Mouse (Mus musculus): ENCODE measurements around the gene Tnfrsf14. TPM values are rescaled to one million over a fixed set of nuclear protein-coding genes. Genes with fewer than 3 reads are reported as not detected.
A peak's percentile ranks its signal among the peaks of the same experiment; 100 is the strongest.

Tnfrsf14 gene
- total RNA-seq, 1 experiment from 2014 or later: 5.9 TPM

DNA sequence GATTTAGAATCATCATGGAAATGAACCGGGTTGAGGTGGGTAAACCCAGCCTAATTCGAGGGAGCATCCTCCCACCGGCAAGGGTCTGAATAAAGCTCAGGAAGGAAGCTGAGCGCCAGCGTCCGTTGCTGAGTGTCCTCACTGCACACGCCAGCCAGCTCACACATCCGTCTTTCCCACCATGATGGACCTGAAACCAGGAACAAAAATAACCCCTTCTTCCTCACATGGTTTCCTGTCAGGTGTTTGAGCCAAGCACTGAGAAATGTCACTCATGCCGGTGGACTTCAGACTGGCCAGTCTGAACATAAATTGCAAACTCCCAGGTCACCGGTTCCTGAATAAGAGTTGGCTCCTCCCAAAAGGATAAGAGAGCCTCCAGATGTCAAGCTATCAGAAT is 13.1 kb downstream of the Tnfrsf14 start:
- no peak for DNase-seq

DNA sequence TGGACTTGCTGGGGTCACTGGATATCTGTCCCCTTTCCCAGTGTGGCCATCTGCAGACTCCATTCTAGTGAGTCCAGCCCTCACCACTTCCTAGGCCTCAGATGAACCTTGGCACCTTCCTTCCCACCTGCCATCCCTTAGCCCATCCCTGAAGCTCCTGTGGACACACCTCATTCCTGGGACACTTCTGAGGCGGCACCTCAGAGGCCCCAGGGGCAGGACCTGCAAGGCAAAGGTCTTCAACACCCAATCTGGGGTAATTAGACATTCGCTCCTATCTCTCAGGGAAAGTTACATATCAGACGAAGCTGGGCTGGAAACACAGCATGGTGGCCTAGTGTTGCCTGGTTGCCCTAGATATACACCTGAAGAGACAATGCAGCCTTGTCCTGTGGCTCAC is 13.7 kb downstream of the Tnfrsf14 start:
- no peak for DNase-seq

DNA sequence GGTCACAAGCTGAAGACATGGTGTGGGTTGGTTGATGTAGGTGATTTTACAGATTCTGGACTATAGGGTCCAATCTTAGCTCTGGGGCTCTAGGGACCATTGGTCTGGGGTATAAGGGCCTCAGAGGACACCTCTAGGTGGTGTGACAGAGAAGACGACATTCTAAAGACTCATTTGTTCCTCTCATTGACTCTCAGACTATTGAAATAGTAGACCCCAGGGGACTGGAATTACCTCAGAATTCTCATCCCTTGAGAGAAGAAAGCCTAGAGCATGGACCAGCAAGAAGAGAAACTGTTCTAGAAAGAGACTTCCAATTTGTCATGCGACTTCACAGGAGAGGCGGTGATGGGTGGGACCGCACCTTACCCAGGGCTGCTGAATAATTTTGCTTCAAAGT is 14.1 kb downstream of the Tnfrsf14 start:
- DNase-seq: no peak

DNA sequence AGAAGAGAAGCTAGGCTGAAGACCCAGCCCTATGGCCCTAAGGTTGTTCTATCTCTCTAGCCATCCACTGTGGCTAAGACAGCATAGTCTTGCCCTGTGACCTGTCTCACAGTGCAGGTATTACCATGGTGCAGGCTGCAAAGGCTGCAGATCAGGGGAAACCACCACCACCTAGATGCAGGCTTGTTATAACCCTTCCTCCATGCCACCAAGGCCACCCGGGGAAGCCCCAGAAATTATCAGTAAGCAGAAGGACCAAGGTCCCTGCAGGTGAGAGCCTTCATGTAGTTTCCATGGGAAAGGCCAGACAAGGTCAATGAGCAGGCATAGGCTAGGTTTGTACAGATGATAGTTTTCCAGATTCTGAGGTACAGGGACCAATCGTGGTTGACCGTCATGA is 14.5 kb downstream of the Tnfrsf14 start:
- DNase-seq: no peak

DNA sequence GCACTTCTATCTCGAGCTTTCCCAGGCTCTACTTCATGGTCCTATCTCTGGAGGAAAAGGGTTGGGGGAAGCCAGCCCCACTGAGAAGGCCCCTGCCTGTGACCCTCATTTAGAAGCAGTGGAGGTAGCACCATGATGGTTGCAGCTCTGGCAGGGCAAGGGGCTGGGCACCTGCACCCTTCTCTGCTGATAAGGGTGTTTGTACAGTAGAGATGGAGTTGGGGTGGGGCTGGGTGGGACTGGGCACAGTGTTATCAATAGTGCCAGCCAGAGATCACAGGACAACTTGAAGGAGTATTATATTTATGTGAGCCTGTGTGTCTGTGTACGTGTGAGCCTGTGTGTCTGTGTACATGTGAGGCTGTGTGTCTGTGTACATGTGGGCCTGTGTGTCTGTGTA is 16.7 kb downstream of the Tnfrsf14 start:
- no peak for DNase-seq

DNA sequence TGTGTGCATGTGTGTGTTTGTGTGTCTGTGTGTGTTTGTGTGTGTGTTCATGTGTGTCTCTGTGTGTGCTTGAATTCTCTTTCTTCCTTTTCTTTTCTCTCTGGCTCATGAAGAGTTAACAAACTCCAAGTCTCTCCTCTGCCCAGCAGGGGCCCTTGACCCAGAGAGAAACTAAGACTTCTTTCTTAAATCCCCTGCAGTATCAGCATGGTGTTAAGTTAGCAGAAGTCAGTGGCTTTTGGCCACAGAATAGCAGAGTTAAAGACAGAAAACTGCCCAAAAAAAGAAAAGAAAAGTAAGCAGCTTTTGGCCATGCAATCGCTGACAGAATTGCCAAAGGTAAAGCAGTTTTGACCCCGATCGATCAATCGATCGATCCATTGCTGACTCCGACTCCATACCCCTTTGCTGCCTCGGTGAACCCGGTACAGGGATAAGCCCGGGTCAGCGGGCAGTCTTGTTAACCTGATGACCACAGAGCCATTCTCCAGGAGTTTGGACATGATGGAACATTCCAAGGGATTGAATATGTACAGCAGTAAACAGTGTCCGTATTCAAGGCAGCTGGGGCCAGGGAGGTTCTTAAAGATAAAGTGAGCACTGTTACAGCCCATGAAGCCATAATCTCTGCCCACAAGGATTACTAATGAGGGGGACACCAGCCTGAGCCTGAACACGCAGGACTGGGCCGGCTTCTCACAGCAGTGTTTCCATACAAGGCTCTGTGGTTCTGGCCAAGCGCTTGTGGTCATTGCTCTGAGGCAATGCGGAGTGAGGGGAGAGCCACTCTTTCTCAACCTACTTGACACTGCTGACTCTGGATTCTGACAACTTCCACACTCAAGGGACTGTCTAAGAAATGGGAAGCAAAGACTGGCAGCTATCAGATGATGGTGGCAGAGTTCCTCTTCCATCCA is 17.5 kb downstream of the Tnfrsf14 start:
- no peak for DNase-seq

DNA sequence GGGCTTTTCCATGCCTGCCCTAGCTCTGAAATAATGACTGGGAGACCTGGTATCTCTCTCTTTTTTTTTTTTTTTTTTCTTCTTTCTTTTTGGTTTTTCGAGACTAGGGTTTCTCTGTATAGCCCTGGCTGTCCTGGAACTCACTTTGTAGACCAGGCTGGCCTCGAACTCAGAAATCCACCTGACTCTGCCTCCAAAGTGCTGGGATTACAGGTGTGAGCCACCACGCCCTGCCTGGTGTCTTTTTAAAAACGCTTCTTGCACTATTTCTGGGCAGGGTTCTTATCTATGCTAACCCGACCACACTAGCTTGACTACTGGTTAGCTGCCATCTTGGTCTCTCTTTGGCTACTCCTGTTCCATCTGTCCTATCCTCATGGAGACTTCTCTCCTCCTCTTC is 19.9 kb downstream of the Tnfrsf14 start:
- no peak for DNase-seq

DNA sequence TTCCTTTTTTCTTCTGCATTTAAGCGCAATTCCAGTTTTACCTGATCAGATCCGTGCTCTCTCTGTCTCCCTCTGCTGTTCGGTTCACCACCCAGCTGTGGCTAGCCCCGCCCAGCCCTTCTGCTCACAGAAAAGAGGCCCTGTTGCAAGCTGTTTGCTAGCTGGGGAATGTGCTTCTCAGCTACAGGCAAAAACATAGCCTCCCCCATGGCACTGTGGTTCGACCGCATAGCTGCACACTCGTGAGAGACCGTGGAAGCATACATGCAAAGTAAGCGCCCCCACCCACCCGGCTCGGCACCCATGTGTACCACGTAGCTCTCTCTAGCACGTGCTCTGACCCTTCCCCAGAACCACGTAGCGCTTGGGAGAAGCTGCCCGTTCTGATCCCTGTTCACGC is 20.5 kb downstream of the Tnfrsf14 start:
- peak; percentile 67 for DNase-seq

DNA sequence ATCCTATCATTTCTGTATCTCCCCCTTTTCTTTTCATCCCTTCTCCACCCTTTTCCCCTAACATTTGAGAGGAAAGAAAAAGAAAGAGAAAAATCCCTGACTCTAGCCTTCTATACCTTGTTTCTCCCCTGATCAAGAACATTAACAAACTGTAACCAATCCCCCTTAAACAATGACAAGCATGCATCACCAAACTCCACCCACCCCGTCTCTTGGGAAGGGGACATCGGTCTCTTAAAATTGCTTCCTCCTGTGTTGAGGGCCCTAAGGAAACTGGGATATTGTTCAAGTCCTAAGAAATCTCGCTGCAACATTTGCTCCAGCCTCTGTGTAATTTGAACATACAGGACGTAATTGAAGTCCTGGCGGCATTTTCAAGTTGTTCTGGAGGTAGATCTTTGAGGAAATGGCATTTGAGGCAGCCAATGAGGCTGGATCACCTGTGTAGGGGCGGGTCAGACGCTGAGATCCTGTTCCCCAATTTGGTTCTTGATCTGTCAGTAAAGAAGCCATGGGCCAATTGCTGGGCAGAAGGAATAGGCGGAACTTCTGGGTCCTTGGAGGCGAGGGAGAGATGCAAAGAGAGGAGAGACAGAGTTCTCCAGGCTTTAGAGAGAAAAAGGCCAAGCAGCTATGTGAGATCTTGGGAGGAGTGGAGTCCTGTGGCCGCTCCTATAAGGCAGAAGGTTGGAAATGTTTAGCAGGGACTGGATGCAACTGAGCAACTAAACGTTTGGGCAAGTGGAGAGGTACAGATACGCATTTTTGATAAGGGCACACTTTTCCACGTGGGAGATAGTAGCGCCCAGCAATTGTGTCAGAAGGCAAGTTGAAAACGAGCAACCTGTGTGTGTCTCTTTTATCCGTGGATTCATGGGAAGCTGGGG is 23.9 kb downstream of the Tnfrsf14 start:
- DNase-seq: peak; percentile 61

DNA sequence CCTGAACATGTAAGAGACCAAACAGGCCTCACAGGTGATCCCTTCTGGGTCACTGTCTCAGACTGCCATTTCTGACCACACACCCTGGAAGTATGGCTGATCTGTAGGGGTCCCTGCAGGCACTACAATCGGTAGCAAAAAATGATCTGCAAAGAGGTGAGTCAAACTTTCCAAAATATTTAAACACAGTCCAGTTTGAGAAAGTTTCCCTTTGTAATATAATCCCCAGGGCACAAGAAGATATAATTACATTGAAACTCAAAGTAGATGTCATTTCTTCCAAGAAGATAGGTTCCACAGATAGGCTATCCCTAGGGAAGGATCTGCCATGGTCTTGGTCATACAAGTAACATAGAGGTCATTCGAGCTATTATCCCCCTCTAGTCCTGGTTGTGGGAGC is 26.0 kb downstream of the Tnfrsf14 start:
- DNase-seq: no peak

DNA sequence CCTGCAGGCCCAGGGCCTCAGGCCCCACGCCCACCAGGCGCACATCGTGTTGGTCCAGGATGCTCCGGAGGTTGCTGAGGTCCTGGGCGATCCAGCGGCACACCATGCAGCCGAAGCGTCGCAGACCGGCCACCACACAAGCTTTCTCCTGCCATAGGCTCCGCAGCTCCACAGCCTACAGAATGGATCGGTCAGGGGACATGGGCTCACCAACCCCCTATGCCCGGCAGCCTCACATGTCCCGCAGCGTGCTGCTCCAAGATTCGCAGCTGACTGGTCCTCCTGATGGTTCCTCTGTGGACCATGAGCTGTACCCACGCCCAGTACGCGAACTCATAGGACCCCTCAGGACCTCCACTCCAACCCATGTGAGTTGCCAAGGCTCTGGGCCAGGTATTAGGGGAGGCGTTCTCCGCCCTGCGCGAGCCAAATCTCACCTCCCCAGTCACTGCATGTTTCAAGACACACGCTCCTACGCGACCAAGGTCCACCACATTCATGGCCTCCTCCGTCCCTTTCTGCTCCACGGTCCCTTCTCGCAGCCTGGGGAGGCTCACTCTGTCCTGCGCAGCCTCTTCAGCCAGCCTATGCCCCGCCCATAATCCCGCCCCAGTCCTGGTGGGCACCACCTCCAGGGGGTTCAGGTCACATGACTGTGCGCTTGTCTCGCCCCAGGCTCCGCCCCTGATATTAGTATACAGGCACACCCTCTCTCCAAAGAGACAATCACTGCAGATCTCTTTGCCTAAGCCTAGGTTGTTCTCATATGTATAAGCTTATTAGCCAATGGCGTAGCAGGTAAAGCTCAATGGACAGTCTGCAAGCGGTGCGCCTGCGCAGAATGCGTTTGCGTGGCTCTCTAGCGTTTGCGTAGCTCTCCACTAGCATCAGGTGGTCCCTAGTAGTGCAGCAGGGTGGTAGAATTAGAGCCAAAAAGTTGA is 29.6 kb downstream of the Tnfrsf14 start, which contains the start of gene Fam213b:
Gene Fam213b, minus strand, starts transcription at position 630 of the 941 bp plus-strand sequence.
- DNase-seq: peak; percentile 80

DNA sequence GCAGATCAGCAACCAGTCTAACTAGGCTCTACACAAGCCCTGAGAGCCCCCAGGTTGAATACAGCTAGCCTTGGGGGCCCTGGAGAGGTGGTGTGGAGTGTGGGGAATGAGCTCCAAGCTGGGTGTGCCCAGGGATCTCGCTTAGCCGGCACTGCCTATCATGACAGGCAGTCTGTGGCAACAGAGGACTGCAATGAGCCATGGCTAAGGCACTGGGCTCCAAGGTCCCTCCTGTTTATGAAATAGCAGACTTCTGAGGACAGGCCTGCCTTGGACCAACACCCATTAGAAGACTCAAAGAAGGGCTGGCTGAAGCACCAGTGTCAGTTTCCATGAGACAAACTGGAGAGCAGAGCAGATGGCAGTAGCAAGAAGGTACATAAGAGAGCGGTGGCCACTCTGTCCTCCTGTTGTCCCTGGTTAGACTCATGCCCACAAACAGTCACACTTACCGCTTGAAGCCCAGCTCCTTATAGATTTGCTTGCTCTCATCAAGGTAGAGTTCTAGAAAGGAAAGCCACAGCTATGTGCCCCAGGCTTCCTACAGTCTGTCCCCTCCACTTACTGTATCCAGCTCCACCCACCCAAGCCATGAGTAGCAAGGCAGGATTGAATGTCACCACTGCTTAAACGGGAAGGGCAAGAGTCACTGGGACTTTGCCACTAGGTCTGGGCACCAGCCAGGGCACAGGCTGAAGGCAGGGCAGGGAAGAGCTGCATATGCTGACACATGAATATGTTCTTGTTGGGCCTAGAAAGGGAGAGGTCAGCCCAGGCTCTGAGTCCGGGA is 30.5 kb downstream of the Tnfrsf14 start:
- DNase-seq: no peak

DNA sequence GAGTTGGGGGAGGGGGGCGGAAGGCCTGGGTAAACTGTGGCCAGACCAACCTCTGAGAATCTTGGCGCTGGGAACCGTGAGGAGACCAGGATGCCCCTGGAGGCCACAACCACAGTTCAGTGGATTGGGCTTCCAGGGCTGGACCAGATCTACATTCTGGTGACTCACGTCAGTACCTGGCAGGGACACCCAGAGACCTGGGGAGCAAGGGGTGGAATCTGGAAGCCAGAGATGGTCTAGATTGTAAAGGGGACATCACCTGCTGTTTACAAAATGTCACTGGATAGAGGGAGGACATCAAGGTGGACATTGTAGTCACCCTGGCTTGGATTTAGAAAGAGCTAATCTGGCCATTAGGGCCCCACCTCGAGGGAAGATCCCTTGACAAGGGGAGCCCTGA is 32.8 kb downstream of the Tnfrsf14 start:
- DNase-seq: no peak

DNA sequence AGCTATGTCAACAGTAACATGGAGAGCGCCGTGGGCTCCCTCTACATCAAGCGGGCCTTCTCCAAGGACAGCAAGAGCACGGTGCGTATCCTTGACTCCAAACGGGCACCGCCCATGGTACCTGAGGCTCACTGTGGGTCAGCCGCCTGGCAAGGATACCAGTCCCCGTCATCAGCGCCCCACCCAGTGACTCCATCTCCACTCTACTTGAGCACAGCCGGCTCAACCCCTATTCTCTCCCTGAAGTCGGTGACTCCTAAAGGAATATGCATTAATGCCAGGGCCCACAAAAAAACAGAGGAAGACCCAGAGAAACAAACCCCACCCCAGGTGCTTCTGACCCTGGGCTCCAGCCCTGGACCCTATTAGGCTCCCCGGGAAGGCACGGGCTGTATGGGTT is 37.5 kb downstream of the Tnfrsf14 start:
- DNase-seq: no peak

DNA sequence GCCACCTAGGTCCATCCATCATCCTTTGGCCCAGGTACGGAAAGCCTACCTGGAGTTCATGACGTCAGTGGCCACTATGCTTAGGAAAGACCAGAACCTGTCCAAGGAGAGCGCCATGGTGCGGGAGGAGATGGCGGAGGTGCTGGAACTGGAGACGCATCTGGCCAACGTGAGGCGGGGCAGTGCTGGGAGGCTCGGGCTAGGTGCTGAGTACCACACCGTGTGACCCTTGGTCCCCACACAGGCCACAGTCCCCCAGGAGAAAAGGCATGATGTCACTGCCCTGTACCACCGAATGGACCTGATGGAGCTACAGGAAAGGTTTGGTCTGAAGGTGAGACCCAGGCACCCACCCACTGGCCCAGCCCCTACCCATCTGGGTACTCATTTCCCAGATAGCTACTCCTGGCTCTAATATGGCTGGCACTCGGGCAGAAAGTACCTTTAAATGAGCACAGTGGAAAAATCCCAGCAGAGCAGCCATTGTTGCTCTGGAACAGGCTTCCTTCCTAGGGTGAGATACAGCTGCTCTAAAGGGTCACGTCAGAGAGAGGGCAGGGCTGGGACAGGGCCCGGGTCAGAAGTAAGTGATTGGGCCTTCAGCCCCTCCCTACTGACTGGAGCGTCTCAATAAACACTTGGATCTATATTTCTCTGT is 40.6 kb downstream of the Tnfrsf14 start:
- DNase-seq: no peak

DNA sequence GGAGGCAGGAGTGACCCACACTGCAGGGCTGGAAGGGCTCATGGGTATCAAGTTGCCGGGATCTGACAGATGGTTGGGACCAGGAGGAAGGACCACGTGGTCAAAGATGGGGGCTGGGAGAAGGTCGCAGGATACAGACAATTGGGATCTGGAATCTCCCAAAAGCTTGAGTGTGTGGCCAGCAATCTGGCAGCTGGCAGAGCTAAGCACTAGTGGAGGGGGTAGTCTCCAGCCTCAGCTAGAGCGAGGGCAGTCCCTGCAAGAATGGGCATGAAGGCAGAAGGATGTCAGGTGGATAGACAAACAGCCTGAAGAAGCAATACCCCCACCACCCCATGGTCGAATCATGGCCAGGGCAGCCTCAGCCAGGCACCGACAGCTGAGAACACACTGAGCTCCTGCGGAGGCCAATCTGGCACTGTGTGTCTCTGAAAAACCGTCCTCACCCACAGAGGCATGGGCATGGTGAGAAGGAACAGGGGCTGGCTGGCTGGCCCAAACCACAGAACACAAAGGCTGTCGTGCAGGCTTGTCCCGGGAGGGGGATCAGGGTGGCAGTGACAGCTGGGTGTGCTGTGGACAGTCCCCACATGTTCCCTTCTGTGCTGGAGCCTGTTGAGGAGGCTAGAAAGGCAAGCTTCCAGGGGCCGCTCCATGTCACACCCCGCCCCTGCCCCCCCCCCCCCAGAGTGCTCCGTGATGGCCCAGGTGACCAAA is 41.3 kb downstream of the Tnfrsf14 start:
- DNase-seq: no peak

DNA sequence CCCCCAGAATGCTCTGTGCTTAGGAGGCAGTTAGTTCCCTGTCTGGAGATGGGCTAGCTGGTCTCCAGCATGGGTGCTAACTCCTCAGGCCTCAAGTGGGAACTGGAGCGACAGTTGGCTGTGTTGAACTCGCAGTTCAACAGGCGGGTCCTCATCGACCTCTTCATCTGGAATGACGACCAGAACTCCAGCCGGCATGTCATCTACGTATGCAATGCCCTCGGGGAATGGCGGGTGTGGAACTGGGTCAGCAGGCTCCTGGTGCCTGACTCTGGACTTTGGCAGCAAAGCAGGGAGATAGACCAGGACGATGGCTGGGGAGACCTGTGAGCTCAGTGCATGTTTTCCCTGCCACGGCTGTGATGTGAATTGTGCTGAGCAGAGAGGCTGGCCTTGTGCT is 42.9 kb downstream of the Tnfrsf14 start:
- DNase-seq: no peak

DNA sequence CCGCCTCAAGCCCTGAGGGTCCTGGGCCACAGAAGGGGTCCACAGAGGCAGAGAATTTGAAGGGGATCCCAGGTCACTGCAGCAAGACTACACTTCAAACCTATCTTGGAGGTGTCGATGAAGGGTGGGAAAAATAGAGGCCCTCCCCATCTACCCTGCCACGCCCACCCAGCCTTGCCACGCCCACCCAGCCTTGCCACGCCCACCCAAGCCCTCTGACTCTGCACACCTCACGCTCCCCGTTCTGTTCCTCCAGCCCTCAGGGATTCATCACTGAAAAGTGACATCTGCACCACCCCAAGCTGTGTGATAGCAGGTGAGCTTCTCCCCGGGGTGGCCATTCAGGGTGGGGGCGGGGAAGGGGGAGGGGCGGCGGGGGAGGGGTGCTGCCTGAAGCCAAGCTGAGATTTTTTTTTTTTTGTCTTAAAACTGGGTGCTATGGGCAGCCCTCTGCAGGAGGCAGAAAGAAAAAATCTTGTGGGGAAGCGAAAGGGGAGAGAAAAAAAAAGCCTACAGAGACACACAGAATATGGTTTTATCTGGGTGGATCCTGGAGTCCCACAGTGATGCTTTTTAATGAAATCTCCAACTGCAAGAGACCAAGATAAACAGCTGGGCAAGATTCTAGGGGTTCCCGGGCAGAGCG is 46.2 kb downstream of the Tnfrsf14 start:
- no peak for DNase-seq

DNA sequence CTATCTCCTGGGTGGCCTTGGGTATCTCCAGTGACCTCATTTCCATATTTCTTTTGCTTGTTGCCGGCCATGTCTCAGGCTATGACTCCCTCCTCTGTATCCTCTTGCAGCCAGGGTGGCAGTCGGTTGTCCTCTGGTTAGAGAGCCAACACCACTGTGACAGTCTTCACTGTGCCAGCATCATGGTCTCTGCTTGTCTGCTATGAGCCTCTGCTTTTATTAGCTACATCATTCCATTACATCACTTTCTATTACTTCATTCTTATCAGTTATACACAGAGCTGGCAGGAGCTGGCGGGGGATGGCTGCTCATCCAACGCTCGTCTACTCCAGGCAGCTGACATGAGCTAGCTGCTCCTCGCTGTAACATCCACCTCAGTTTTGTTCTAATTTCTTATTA is 47.6 kb downstream of the Tnfrsf14 start:
- no peak for DNase-seq

All from adrenal gland, postnatal 25 days (tissue).